Mouse (Mus musculus): Measurements from ENCODE around the gene Foxb2.
"Not testable (repeated sequence)": the region's sequence is repeated elsewhere in the genome, so short reads cannot be mapped to it uniquely, and the experiment has no call there.

The Foxb2 gene

DNA sequence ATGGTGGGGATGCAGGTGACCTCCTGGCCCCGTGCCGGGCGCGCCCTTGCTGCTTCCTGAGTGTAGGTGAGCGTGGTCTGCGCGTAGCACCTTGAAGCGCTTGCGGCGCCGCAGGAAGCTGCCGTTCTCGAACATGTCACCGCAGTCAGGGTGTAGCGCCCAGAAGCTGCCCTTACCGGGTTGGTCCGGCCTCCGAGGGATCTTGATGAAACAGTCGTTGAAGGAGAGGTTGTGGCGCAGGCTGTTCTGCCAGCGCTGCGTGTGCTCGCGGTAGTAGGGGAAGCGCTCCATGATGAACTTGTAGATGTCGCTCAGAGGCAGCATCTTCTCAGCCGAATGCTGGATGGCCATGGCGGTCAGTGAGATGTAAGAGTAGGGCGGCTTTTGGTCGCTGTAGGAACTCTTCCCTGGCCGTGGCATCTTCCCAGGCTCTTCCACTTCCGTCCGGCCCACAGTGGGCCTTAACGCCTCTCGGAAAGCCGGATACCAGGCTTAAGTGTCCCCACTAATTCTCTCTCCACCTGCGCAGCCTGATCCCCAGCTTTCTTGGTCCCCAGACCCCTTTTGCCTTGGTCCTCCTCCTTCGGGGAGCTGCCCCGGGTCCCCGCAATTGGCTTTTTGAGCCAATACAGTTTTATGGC lies at the start of gene Foxb2:
Gene Foxb2 (minus strand): TSS at position 585 of the 641 bp plus-strand sequence.
- no peak for DNase-seq

DNA sequence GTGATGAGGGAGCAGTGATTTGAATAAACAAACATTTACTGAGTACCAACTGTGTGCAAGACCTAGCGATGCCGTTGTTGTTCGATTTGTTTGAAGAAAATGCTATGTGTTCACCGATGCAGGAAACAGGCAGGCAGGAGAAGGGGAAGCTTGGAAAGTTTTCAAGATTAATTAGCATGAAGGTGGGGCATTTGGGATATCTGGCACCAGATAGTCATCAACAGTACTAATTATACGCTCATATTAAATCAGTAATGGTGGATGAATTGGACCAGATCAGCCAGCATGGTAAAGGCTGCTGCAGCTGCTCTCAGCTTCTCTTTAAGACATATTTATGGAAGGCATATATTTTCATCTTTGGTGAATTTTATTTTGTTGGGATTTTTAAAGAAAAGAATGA lies 37.9 kb upstream of the Foxb2 start:
- no peak for DNase-seq

DNA sequence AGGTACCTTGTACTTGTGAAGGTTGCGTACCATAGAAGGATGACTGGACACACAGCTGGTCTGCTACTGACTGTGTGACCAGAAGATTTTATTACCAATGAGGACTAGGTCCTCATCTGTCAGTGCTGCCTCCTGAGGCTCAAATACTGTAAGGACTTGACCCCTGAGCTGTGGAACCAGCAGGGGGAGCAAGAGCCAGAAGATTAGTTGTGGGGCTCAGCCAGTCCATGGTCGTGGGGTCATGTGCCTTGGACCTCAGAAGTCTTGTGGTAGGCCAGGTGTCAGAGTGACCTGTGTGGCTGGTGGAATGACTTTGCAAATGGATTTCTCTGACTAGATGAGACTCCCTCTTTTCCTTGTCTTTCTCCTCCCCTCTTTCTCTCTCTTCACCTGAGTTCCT lies 29.5 kb upstream of the Foxb2 start:
- DNase-seq = peak; percentile 17 to 23

DNA sequence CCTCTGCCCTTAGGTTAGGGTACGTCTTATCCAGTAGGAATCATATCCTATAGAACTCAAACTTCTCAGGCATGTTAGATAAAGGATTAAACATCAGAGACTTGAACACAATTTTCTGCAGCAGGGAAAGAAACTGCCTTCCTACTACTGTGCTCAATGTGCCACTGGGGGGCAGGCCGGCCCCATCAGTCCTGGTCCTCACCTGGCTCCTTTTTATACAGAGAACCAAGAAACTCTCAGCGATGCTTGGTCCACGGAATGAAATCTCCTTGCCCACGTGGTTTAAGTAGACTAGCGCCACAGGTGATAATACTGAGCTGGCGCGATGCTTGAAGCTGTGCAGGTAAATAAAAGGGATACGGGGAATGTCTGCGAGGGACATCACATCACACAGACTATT lies 26.1 kb upstream of the Foxb2 start:
- DNase-seq = no peak

DNA sequence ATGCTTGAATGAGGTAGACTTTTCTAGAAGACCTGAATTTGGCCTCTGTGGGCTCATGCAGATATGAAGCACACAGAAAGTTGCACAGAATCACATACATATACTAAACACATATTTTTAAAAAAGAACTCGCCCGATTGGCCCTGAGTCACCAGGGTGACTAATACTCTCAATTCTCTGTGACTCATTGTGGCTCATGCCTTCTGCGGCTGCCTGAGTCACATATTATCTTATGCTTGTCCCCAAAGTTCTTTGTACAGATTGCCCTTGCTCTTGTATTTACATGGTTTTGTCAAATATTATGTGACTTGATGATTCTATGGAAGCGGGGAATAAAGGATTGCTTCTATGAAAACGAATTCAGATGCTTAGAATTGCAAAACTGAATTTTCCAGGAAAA lies 25.0 kb upstream of the Foxb2 start:
- no peak for DNase-seq

- DNase-seq = no peak
Measured at GRCm38 (mm10) chr19:16876458-16876770, 2.8 kb upstream of the Foxb2 start.

DNA sequence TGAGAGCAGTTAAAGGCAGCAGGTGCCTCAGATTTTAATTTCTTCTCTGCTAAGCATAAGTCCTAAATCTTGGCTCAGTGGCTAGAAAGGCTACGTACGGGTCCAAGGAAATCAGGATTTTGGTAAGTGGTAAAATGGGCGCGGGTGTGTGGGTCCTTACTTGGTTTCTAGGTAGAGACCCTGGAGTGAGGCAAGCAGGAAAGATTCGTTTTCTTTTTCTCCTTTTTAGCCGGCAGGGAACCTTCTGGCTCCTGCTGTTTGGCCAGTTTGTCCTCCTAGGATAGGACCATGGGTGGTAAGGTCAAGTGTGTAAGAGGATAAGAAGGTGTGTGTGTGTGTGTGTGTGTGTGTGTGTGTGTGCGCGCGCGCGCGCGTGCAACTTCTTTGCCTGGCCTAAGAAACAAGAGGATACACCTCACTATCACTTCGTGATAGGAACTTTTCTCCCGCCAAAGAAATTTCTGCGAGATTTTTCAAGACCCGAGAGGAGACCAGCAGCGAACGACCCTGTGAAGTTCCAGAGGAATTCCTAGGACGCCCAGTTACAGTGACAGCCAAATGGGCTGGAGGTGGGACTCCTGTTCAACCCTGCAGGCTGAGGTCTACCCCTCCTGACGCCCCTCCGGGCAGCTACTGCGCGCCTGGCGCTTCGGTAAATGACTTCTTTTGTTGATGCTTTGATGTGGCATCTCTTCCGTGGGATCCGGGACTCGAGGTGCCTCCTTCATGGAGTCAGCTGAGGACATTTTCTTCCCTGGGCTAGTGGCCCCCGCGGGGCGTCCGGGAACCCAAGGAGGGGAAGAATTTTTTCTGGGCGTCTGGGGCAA lies 2.2 kb upstream of the Foxb2 start:
- no peak for DNase-seq

GRCm38 (mm10) chr19:16874991-16875540 lies 1.5 kb upstream of the Foxb2 start:
- DNase-seq = no peak

DNA sequence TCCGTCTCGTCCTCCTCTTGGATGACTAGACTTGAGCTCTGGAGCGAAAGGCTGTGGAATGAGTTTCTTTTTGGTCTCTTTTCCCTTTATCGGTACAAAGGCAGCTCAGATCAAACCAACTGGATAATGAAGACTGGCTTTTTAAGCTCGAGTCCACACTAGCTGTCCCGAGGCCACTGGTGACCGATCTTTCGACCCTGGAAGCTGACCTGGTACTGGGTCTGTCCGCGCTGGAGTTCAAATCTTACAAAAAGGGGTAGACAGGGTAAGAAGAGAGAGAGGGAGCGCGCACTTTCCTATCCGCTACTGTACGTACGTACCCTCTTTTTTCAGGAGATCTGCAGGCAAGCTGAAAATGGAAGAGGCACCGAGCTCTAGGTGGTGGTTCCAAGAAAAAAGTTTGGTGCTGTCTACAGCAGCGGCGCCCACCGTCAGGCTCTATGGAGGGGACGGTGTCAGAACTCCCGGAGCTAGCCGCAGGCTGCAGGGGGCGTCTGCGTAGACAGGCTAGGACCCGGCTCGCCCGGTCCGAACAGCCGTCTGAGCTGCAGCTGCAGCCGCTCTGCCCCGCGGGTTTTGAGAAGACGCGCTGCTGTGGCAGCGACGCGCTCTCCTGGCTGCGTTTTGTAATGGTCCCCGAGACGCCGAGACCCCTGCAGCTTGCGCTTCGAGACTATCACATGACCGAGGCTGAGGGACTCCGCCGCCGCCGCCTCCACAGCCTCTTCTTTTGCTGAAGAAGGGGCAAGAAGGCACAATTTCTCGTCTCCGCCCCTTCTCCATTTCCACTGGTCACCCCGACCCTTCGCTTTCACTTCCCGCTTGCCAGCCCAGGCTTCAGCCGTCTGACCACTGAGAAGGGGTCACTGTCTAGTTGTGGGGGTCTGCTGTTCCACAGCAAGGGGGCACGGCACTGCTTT lies 597 bp upstream of the Foxb2 start:
- DNase-seq = no peak

GRCm38 (mm10) chr19:16872331-16873180 lies 1.0 kb downstream of the Foxb2 start:
- DNase-seq = peak in 1 of 2 experiments; percentile 4

GRCm38 (mm10) chr19:16871192-16871760 lies 2.3 kb downstream of the Foxb2 start:
- no peak for DNase-seq

- no peak for DNase-seq
Measured at GRCm38 (mm10) chr19:16870501-16871191, 3.0 kb downstream of the Foxb2 start.

- DNase-seq = no peak
Measured at GRCm38 (mm10) chr19:16868534-16868933, 5.1 kb downstream of the Foxb2 start.

GRCm38 (mm10) chr19:16858646-16859045 lies 15.0 kb downstream of the Foxb2 start:
- DNase-seq = no peak

GRCm38 (mm10) chr19:16856752-16857151 lies 16.9 kb downstream of the Foxb2 start:
- DNase-seq = no peak

- not testable (repeated sequence) for DNase-seq
Measured at GRCm38 (mm10) chr19:16844091-16844490, 29.5 kb downstream of the Foxb2 start.

DNA sequence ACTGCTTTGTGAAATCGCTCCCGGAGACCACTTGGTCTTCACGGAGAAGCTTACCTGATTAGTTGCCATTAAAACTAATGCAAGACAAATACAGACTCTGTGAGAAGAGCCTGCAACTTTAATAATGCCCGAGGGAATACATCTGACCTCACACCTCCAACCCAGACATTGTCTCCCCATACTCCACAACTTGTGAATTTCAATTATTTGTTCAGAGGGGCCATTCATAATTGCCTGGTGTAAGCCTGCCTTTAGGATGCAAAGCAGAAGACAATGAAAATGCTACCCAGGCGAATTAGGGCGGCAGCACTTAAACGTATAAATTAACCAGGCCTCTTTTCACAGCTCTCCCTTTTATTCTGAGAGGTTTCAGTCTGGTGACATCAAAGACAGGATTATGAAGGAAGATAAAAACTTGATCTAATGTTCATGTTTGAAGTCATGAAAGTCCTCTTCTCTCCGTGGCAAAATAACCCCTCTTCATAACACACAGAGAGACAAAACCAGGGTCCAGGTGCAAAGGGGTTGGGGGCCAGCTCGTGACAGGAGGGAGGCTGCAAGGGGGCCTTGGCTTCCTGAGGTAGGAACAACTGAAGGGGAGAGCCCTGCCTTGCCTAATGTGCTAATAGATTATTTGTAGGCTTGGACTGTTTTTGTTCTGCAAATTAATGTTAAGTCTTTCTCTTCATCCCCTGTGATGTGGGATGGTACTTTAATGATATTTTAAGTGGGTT lies 31.9 kb downstream of the Foxb2 start:
- no peak for DNase-seq

DNA sequence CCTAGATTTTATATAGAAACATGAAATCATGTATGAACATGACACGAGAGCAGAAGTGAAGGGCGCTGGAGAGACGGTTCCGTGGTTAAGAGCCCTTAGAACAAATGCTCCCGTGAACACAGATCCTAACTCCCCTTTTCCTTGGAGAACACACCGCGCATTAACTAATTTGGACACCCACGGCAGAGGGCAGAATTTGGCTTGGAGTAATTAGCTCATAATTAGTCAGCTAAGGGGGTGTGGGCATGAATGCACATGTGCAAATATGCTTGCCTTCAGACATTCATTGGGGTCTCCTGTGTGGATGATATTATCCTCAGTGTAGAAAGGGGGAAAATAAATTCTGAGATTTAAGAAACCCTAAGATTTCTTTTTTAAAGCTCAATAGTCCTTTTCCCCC lies 32.6 kb downstream of the Foxb2 start:
- no peak for DNase-seq

DNA sequence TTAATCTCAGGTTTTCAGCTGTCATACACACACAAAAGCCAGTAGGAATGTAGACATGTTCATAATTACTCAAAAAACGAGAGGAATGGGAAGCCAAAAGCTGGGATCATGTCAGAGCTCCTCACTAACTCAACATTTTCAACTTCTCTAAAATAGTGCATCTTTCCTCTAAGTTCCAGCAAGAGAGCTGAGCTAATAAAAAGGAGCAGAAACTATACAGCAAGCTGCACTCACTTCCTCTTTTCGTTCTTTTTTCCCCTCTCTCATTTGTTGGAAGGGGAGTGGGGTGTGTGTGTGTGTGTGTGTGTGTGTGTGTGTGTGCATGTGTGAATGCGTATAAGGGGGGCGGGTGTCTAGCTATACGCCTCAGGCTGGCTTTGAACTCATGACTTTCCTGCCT lies 45.9 kb downstream of the Foxb2 start:
- no peak for DNase-seq

DNA sequence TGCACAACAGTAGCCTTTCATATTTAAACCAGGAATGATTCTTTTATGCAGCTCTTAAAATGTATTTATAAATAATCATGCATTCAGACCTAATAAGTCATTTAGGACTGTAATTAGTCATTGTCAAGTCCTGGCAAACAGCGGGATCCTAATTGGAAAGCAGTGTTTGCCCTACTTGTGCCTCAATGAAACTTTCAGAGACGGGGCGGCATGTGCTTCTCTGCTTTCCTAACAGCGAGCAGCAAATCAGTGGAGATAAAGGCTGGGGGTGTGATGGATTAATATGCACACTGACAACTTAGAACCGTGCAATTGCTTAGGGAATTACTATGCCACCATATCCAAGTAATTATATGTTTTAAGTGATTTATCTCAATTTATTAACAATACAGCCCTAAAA lies 48.4 kb downstream of the Foxb2 start:
- no peak for DNase-seq
